Mouse (Mus musculus): ENCODE measurements around the gene Acoxl.
A peak's percentile ranks its signal among the peaks of the same experiment; 100 is the strongest.
"Not testable (repeated sequence)": the region's sequence is repeated elsewhere in the genome, so short reads cannot be mapped to it uniquely, and the experiment has no call there.

The Acoxl gene

GRCm38 (mm10) chr2:128076936-128077335, 238.3 kb downstream of the Acoxl start:
- DNase-seq (ENCODE audit: low read depth, low spot score) = no peak

GRCm38 (mm10) chr2:128078859-128079258, 240.2 kb downstream of the Acoxl start:
- peak; percentile 22 for DNase-seq (ENCODE audit: low read depth, low spot score)

- DNase-seq (ENCODE audit: low read depth, low spot score) = no peak
Observed at GRCm38 (mm10) chr2:128079316-128079715, 240.6 kb downstream of the Acoxl start.

GRCm38 (mm10) chr2:128083844-128084243, 245.2 kb downstream of the Acoxl start:
- DNase-seq (ENCODE audit: low read depth, low spot score) = no peak

- DNase-seq (ENCODE audit: low read depth, low spot score) = no peak
Observed at GRCm38 (mm10) chr2:128084607-128085006, 245.9 kb downstream of the Acoxl start.

- DNase-seq (ENCODE audit: low read depth, low spot score) = no peak
Observed at GRCm38 (mm10) chr2:128085481-128085880, 246.8 kb downstream of the Acoxl start.

- no peak for DNase-seq (ENCODE audit: low read depth, low spot score)
Observed at GRCm38 (mm10) chr2:128086301-128086886, 247.7 kb downstream of the Acoxl start.

GRCm38 (mm10) chr2:128086996-128087526, 248.4 kb downstream of the Acoxl start:
- no peak for DNase-seq (ENCODE audit: low read depth, low spot score)

- no peak for DNase-seq (ENCODE audit: low read depth, low spot score)
Observed at GRCm38 (mm10) chr2:128087798-128088545, 249.3 kb downstream of the Acoxl start.

GRCm38 (mm10) chr2:128090283-128090885, 251.7 kb downstream of the Acoxl start:
- no peak for DNase-seq (ENCODE audit: low read depth, low spot score)

GRCm38 (mm10) chr2:128091431-128092369, 253.0 kb downstream of the Acoxl start:
- no peak for DNase-seq (ENCODE audit: low read depth, low spot score)

GRCm38 (mm10) chr2:128092451-128092850, 253.8 kb downstream of the Acoxl start:
- no peak for DNase-seq (ENCODE audit: low read depth, low spot score)

GRCm38 (mm10) chr2:128094196-128094595, 255.5 kb downstream of the Acoxl start:
- no peak for DNase-seq (ENCODE audit: low read depth, low spot score)

GRCm38 (mm10) chr2:128094602-128095001, 255.9 kb downstream of the Acoxl start:
- no peak for DNase-seq (ENCODE audit: low read depth, low spot score)

GRCm38 (mm10) chr2:128095270-128095669, 256.6 kb downstream of the Acoxl start:
- no peak for DNase-seq (ENCODE audit: low read depth, low spot score)

- DNase-seq (ENCODE audit: low read depth, low spot score) = no peak
Observed at GRCm38 (mm10) chr2:128096070-128096469, 257.4 kb downstream of the Acoxl start.

- DNase-seq (ENCODE audit: low read depth, low spot score) = not testable (repeated sequence)
Observed at GRCm38 (mm10) chr2:128098118-128098517, 259.4 kb downstream of the Acoxl start.

- DNase-seq (ENCODE audit: low read depth, low spot score) = no peak
Observed at GRCm38 (mm10) chr2:128102086-128102485, 263.4 kb downstream of the Acoxl start.

GRCm38 (mm10) chr2:128104815-128105214, 266.1 kb downstream of the Acoxl start:
- DNase-seq (ENCODE audit: low read depth, low spot score) = no peak

- no peak for DNase-seq (ENCODE audit: low read depth, low spot score)
Observed at GRCm38 (mm10) chr2:128105651-128106050, 267.0 kb downstream of the Acoxl start.

- DNase-seq (ENCODE audit: low read depth, low spot score) = no peak
Observed at GRCm38 (mm10) chr2:128111537-128111936, 272.9 kb downstream of the Acoxl start.

Data from embryo, embryonic 11.5 days (tissue).